Mouse (Mus musculus) right cerebral cortex, postnatal 10 days (tissue): Measurements from ENCODE around the gene Sipa1l3.

Source experiments
- DNase-seq, 2 experiments: peaks; one replicate each; pipeline ENCODE4 v3.0.0; 2021; ENCODE audit warnings: low spot score in 2 of 2

The Sipa1l3 gene

GRCm38 (mm10) chr7:29505337-29506318, 12.8 kb downstream of the Sipa1l3 start:
- DNase-seq: no peak

- no peak for DNase-seq
Observed at GRCm38 (mm10) chr7:29504683-29505290, 13.7 kb downstream of the Sipa1l3 start.

- no peak for DNase-seq
Observed at GRCm38 (mm10) chr7:29503616-29504015, 14.8 kb downstream of the Sipa1l3 start.

GRCm38 (mm10) chr7:29501214-29501613, 17.2 kb downstream of the Sipa1l3 start:
- no peak for DNase-seq

GRCm38 (mm10) chr7:29499071-29499470, 19.4 kb downstream of the Sipa1l3 start:
- no peak for DNase-seq

GRCm38 (mm10) chr7:29496953-29497590, 21.4 kb downstream of the Sipa1l3 start:
- no peak for DNase-seq

- DNase-seq: no peak
Observed at GRCm38 (mm10) chr7:29496332-29496731, 22.1 kb downstream of the Sipa1l3 start.

- DNase-seq: no peak
Observed at GRCm38 (mm10) chr7:29495880-29496279, 22.6 kb downstream of the Sipa1l3 start.

- no peak for DNase-seq
Observed at GRCm38 (mm10) chr7:29494854-29495253, 23.6 kb downstream of the Sipa1l3 start.

GRCm38 (mm10) chr7:29494015-29494414, 24.4 kb downstream of the Sipa1l3 start:
- no peak for DNase-seq

GRCm38 (mm10) chr7:29492992-29493391, 25.4 kb downstream of the Sipa1l3 start:
- no peak for DNase-seq

GRCm38 (mm10) chr7:29491861-29492260, 26.6 kb downstream of the Sipa1l3 start:
- no peak for DNase-seq

GRCm38 (mm10) chr7:29491471-29491755, 27.0 kb downstream of the Sipa1l3 start:
- DNase-seq: no peak

- DNase-seq: no peak
Observed at GRCm38 (mm10) chr7:29490704-29491470, 27.6 kb downstream of the Sipa1l3 start.

- DNase-seq: no peak
Observed at GRCm38 (mm10) chr7:29489851-29490250, 28.6 kb downstream of the Sipa1l3 start.

GRCm38 (mm10) chr7:29489364-29489763, 29.1 kb downstream of the Sipa1l3 start:
- no peak for DNase-seq

GRCm38 (mm10) chr7:29486753-29487152, 31.7 kb downstream of the Sipa1l3 start:
- DNase-seq: no peak

GRCm38 (mm10) chr7:29485721-29486120, 32.7 kb downstream of the Sipa1l3 start:
- no peak for DNase-seq

- DNase-seq: no peak
Observed at GRCm38 (mm10) chr7:29483556-29483955, 34.9 kb downstream of the Sipa1l3 start.

GRCm38 (mm10) chr7:29481345-29482155, 36.9 kb downstream of the Sipa1l3 start:
- no peak for DNase-seq
